Mouse (Mus musculus) testis, adult 2 months (tissue): Measurements from ENCODE around the gene Gspt2. TPM values are rescaled to one million over a fixed set of nuclear protein-coding genes. Genes with fewer than 3 reads are reported as not detected.
"Not testable (repeated sequence)": the region's sequence is repeated elsewhere in the genome, so short reads cannot be mapped to it uniquely, and the experiment has no call there.

Experiments used
- H3K27ac ChIP-seq: fragments of 200-500 bp; 2 replicates; pipeline ENCODE4 v1.5.1; 2012; ENCODE audit warnings: low read depth, low read length; ENCODE audit not compliant: control insufficient read depth, insufficient read depth
- H3K27me3 ChIP-seq: fragments of 200-500 bp; 2 replicates; pipeline ENCODE4 v1.6.1; 2012; ENCODE audit warnings: mild to moderate bottlenecking, low read length, moderate library complexity; ENCODE audit not compliant: control insufficient read depth, insufficient read depth
- H3K36me3 ChIP-seq: fragments of 200-500 bp; 2 replicates; pipeline ENCODE4 v1.6.1; 2012; ENCODE audit warnings: mild to moderate bottlenecking, low read length; ENCODE audit not compliant: control insufficient read depth, insufficient read depth
- H3K4me1 ChIP-seq: fragments of 200-500 bp; 2 replicates; pipeline ENCODE4 v1.6.1; 2012; ENCODE audit warnings: low read length; ENCODE audit not compliant: control insufficient read depth, insufficient read depth
- H3K4me3 ChIP-seq: fragments of 200-500 bp; 2 replicates; pipeline ENCODE4 v1.5.1; 2012; ENCODE audit warnings: low read depth, mild to moderate bottlenecking, low read length, moderate library complexity, mixed read lengths; ENCODE audit not compliant: control insufficient read depth
- CTCF ChIP-seq: fragments of 200-500 bp; IDR thresholded peaks from 2 replicates; pipeline ENCODE4 v1.5.1; 2012; ENCODE audit warnings: low read depth, mild to moderate bottlenecking, inconsistent platforms, low read length, moderate library complexity; ENCODE audit not compliant: control insufficient read depth, insufficient read depth, insufficient replicate concordance
- POLR2A ChIP-seq: fragments of 200-500 bp; IDR thresholded peaks from 2 replicates; pipeline ENCODE4 v1.6.1; 2012; ENCODE audit warnings: low read depth, mild to moderate bottlenecking, inconsistent platforms, low read length, moderate library complexity; ENCODE audit not compliant: control insufficient read depth
- polyA plus RNA-seq: library from polyadenylated mRNA; depleted of rRNA; stranded (reverse); fragments of >200 nt; gene quantifications from 2 replicates; pipeline ENCODE4 v1.2.3, GENCODE M21; 2012; rRNA removed

The Gspt2 gene
- 3.4 and 4.1 TPM in 2 replicates for polyA plus RNA-seq

DNA sequence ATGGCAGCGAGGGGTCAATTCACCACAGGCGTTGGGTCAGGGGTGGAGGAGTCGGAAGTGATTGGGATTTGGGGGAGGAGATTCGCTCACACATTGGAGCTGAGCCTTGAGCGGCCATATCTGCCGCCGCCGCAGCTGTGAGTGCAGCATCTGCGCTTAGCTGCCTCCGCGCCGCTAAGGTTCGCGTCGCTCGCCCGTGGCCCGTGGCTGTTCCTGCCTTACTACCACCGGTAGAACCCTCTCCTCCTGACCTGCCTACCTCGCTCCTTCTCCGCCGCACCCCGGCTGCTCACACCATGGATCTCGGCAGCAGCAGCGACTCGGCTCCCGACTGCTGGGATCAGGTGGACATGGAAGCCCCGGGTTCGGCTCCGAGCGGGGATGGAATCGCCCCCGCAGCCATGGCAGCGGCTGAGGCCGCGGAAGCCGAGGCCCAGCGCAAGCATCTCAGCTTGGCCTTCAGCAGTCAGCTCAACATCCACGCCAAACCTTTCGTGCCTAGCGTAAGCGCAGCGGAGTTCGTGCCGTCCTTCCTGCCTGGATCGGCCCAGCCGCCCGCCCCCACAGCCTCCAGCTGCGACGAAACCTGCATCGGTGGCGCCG is at the start of gene Gspt2:
Gene Gspt2, plus strand, starts transcription at position 109 of the 603 bp plus-strand sequence.
- TF ChIP-seq POLR2A (peak; percentile 70; the same call in 1 of the 2 replicates), CTCF (no peak)
- H3K27ac ChIP-seq, result peak within 1 kb of the TSS; percentile 92
- no peaks in the 10 kb centered on the region for H3K27me3 ChIP-seq
- H3K36me3 ChIP-seq, result no peaks in the 10 kb centered on the region
- peak within 1 kb of the TSS; percentile 95 for H3K4me3 ChIP-seq
- H3K4me1 ChIP-seq, result no peaks in the 10 kb centered on the region

- H3K27ac ChIP-seq, result no peak overlapping the region
- TF ChIP-seq CTCF, result peak; percentile 26; the same call in 1 of the 2 replicates
- no peak for TF ChIP-seq POLR2A
- no peaks in the 10 kb centered on the region for H3K36me3 ChIP-seq
- no peaks in the 10 kb centered on the region for H3K4me1 ChIP-seq
- H3K27me3 ChIP-seq, result no peaks in the 10 kb centered on the region
- H3K4me3 ChIP-seq, result no peak overlapping the region
Observed at GRCm38 (mm10) chrX:94624835-94625803, 10.8 kb upstream of the Gspt2 start.

GRCm38 (mm10) chrX:94636911-94637310 is 1.0 kb downstream of the Gspt2 start:
- no peaks in the 10 kb centered on the region for H3K36me3 ChIP-seq
- peak overlapping the region; percentile 32; the same call in 1 of the 2 replicates for H3K27ac ChIP-seq
- H3K27me3 ChIP-seq, result no peaks in the 10 kb centered on the region
- H3K4me1 ChIP-seq, result no peaks in the 10 kb centered on the region
- no peak for TF ChIP-seq POLR2A
- TF ChIP-seq CTCF, result no peak
- H3K4me3 ChIP-seq, result peak overlapping the region; percentile 95

DNA sequence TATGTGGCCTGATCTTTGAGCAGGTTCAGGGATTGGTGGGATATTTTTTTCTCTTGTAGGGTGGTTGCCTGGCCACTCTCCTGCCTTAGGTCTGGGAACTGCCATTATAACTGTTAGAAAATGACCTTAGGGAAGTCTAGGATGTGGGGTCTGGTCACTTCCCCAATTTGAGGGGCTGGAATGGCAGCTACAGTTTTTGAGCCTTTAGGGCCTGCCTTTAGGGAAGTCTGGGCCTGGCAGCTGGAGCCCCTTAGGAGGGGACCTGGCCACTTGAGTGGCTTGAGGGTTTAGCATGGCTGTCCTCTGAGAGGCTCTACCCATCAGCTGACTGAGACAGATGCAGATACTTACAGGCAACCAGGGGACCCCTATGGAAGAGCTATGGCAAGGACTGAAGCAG is 12.7 kb downstream of the Gspt2 start:
- no peaks in the 10 kb centered on the region for H3K27me3 ChIP-seq
- H3K4me1 ChIP-seq, result no peaks in the 10 kb centered on the region; the same call in 1 of the 2 replicates
- H3K4me3 ChIP-seq, result no peak overlapping the region
- TF ChIP-seq CTCF, result no peak
- no peak for TF ChIP-seq POLR2A
- H3K27ac ChIP-seq, result 0 out of 2 replicates have a peak overlapping the region, but pooled peaks have one; percentile 13
- H3K36me3 ChIP-seq, result no peaks in the 10 kb centered on the region

- Histone ChIP-seq H3K27ac (peak overlapping the region; percentile 39; the same call in 1 of the 2 replicates), H3K4me1 (no peaks in the 10 kb centered on the region), H3K27me3 (no peaks in the 10 kb centered on the region), H3K4me3 (no peak overlapping the region), H3K36me3 (no peaks in the 10 kb centered on the region)
- TF ChIP-seq POLR2A (no peak), CTCF (no peak)
Observed at GRCm38 (mm10) chrX:94657734-94658133, 21.9 kb downstream of the Gspt2 start.

DNA sequence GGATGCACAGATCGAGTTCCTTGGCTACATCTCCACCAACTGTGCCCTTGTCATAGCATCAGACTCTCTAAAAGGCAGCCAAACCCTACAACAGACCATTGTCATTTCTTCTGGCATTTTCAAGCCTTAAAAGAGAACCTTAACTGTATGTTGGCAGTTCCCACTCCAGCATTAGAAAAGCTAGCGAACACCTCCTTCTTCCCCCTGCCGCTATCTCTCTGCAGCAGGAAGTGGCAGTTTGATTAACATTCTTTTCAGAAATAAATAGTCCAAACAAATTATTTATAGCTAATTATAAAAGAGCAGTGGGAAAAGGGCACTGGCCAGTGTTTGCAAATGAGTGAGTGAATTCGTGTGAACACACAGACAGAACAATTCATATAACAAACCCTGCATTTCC is 34.9 kb downstream of the Gspt2 start:
- Histone ChIP-seq H3K36me3 (no peaks in the 10 kb centered on the region), H3K27me3 (no peaks in the 10 kb centered on the region), H3K27ac (no peak overlapping the region), H3K4me3 (no peak overlapping the region), H3K4me1 (no peaks in the 10 kb centered on the region)
- TF ChIP-seq CTCF (no peak), POLR2A (no peak)

DNA sequence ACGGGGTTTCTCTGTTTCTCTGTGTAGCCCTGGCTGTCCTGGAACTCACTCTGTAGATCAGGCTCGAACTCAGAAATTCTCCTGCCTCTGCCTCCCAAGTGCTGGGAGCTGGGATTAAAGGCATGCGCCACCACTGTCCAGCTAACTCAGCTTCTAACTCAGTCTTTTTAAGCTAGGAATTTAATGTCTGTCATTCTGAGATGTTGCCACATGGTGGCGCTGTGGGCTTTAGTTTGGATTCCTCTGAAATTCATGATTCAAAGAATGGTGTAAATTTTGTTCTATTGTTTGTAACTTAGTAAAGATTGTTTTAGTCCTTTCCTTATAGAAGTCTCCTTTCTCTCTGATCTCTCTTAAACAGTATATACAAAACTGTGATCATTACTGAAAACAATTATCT is 39.1 kb downstream of the Gspt2 start:
- no peaks in the 10 kb centered on the region for H3K4me1 ChIP-seq

DNA sequence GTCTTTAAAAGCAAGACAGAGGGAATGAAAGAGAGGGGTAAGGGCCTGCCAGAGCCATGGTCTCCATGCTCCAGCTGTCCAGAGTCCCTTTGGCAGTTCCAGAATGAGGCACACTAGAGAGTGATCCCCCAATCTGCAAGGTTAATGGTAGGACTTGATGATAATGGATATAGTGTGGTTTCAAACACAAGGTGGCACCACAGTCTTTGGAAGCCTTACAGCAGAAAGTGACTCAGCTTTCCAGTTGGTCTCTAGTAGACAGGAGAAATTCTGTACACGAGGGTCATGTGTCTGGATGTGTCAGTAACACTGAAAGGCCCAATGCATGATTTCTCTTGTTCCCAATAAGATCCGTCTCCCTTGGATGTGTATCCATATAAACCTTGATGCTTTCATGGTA is 45.7 kb downstream of the Gspt2 start:
- not testable (repeated sequence) for H3K36me3 ChIP-seq, H3K4me1 ChIP-seq, H3K4me3 ChIP-seq, H3K27ac ChIP-seq, H3K27me3 ChIP-seq

More for the DNA sequence above, 39.1 kb downstream of the Gspt2 start:
- Histone ChIP-seq H3K4me3 (no peak overlapping the region), H3K36me3 (no peaks in the 10 kb centered on the region), H3K27me3 (no peaks in the 10 kb centered on the region), H3K27ac (no peak overlapping the region)
- no peak; the same call in 1 of the 2 replicates for TF ChIP-seq CTCF

DNA sequence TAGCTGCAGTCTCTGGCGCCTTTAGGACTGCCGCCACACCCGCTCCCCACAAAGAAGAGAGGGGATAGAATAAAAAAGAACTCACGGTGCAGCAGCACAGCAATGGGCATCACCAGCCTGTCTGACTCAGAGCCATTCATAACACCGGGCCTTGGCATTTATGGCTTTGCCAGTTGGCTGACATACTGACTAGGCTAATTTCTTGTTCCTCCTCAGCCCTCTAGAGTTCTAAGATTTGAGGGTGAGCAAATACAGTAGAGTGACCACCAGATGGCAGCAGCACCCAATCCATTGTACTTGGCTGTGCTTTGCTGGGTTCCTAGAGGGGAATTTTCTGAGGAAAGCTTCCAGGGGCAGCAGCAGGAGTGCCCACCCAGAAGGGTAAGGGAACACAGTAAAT is 53.7 kb downstream of the Gspt2 start:
- not testable (repeated sequence) for H3K36me3 ChIP-seq, H3K27me3 ChIP-seq, H3K27ac ChIP-seq, H3K4me1 ChIP-seq, H3K4me3 ChIP-seq
